Mouse (Mus musculus) right cerebral cortex, postnatal 10 days (tissue): ENCODE measurements around the gene Fgf2.

ENCODE experiments used
- DNase-seq, 2 experiments: peaks; one replicate each; pipeline ENCODE4 v3.0.0; 2021; ENCODE audit warnings: low spot score in 2 of 2

Fgf2 gene

GRCm38 (mm10) chr3:37348221-37349165 lies at the start of gene Fgf2:
Gene Fgf2 (plus strand): TSS chr3:37348346.
- DNase-seq, result peak; percentile 51 to 59

GRCm38 (mm10) chr3:37299470-37299869 lies 48.7 kb upstream of the Fgf2 start:
- DNase-seq, result no peak

GRCm38 (mm10) chr3:37302685-37303084 lies 45.5 kb upstream of the Fgf2 start:
- peak in 1 of 2 experiments; percentile 49 for DNase-seq

- DNase-seq, result no peak
Observed at GRCm38 (mm10) chr3:37303392-37304139, 44.6 kb upstream of the Fgf2 start.

- DNase-seq, result peak; percentile 28 to 40
Observed at GRCm38 (mm10) chr3:37311897-37312369, 36.2 kb upstream of the Fgf2 start.

GRCm38 (mm10) chr3:37312370-37312941 lies 35.7 kb upstream of the Fgf2 start, which contains the start of the genes Bbs12 and Cetn4:
Gene Bbs12 (plus strand): TSS chr3:37312554.
Gene Cetn4 (minus strand): TSS chr3:37312708.
- peak; percentile 96 to 98 for DNase-seq

- DNase-seq, result no peak
Observed at GRCm38 (mm10) chr3:37313371-37313770, 34.8 kb upstream of the Fgf2 start.

- no peak for DNase-seq
Observed at GRCm38 (mm10) chr3:37316233-37316632, 31.9 kb upstream of the Fgf2 start.

- DNase-seq, result no peak
Observed at GRCm38 (mm10) chr3:37324310-37324709, 23.8 kb upstream of the Fgf2 start.

- no peak for DNase-seq
Observed at GRCm38 (mm10) chr3:37325317-37326112, 22.6 kb upstream of the Fgf2 start.

GRCm38 (mm10) chr3:37326627-37327026 lies 21.5 kb upstream of the Fgf2 start:
- DNase-seq, result no peak

GRCm38 (mm10) chr3:37328489-37328888 lies 19.7 kb upstream of the Fgf2 start:
- no peak for DNase-seq

GRCm38 (mm10) chr3:37329963-37330362 lies 18.2 kb upstream of the Fgf2 start:
- no peak for DNase-seq

GRCm38 (mm10) chr3:37331999-37332449 lies 16.1 kb upstream of the Fgf2 start:
- DNase-seq, result no peak

GRCm38 (mm10) chr3:37334053-37334452 lies 14.1 kb upstream of the Fgf2 start:
- DNase-seq, result no peak

- DNase-seq, result no peak
Observed at GRCm38 (mm10) chr3:37341110-37341509, 7.0 kb upstream of the Fgf2 start.

GRCm38 (mm10) chr3:37342811-37343210 lies 5.3 kb upstream of the Fgf2 start:
- no peak for DNase-seq

- no peak for DNase-seq
Observed at GRCm38 (mm10) chr3:37347671-37348070, 475 bp upstream of the Fgf2 start.

GRCm38 (mm10) chr3:37349166-37349548 lies 1.0 kb downstream of the Fgf2 start:
- DNase-seq, result no peak

- DNase-seq, result no peak
Observed at GRCm38 (mm10) chr3:37350386-37350785, 2.2 kb downstream of the Fgf2 start.

- DNase-seq, result no peak
Observed at GRCm38 (mm10) chr3:37353951-37354481, 5.9 kb downstream of the Fgf2 start.
